Mouse (Mus musculus): ENCODE data around the gene Zc3h15.

Gene Zc3h15

DNA sequence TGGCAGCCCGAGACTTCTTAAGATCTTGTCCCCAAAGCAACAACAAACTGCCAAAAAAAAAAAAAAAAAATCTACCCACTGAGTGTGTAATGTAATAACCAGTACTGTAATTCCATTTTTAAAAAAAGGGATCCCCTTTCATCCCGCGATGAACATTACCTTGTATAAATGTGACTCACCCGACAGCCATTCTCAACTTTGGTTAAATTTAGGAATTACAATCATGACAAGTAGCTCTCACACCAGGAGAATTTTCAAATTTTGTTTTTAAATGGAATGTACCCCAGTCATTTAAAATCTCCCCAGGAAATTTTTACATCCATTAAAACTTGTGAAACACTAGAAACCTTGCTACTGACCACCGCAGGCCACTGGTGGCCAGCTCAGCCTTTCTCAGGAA, 69.7 kb downstream of the Zc3h15 start:
- no peak for DNase-seq (ENCODE audit: low read depth, low spot score)
- no peaks in the 10 kb centered on the region for H3K36me3 ChIP-seq (ENCODE audit: control insufficient read depth, insufficient read depth, low read length, poor library complexity, severe bottlenecking)
- no peaks in the 10 kb centered on the region for H3K27me3 ChIP-seq (ENCODE audit: control insufficient read depth, insufficient read depth, low read length, poor library complexity, severe bottlenecking)
